Mouse (Mus musculus) cerebral cortex, adult 2 months (tissue): ENCODE measurements around the gene Arid3c.

ENCODE experiments used
- WGBS: fragments of 180-500 bp; shearing (Covaris S2); methylation state at CpG from one replicate; pipeline ENCODE4 v1.1.7; 2018; 5-methylcytosine and 5-hydroxymethylcytosine counted together

Gene Arid3c

GRCm38 (mm10) chr4:41677006-41677629 lies 53.8 kb downstream of the Arid3c start:
- 59% methylated on average over 13 of the region's 13 CpGs for WGBS

- 48% methylated on average over 17 of the region's 17 CpGs for WGBS
These were observed 54.5 kb downstream of the Arid3c start for GRCm38 (mm10) chr4:41676248-41677005.
